Mouse (Mus musculus) retina, embryonic 14.5 days (tissue): ENCODE measurements around the gene Rin2.
A peak's percentile ranks its signal among the peaks of the same experiment; 100 is the strongest.

Experiments
- DNase-seq: peaks from one replicate; pipeline ENCODE4 v3.0.0-alpha.2; 2015; ENCODE audit warnings: low spot score

The Rin2 gene

DNA sequence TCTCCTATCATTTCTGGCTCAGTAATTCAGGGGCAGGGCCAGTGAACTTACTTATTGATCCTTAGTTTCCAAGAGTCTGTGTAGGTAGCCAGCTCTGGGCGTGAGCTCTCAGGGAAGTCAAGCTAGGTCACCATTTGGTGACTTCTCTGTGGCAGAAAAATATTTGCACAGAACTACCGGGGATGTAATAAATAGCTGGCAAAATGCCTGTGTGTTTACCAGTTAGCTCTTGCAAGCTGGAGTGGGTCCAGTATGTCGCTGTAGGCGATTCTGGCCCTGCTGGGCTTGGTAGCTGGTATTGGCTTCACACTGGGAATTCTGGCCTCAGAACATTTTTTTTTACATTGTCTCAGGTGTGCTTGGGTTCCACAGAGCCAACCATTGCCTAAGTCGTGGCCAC is 60.1 kb downstream of the Rin2 start:
- DNase-seq: no peak

DNA sequence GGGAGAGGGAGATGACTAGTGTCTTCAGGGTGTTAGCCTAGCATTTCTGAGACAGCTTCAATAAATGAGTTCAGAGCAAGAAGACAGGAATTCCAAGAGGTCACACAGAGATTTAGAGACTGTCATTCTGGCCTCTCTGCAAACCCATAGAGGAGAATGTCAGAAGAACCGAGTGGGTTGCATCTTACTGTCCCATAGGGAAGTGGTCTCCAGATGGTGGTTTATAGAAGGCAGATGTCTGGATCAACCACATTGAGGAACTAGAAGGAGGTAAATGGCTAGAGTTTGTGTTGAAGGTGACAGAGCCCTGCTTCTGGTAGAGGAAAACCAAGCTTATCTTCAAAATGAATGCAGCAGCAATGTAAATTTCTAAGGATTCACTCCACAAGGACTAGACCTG is 61.5 kb downstream of the Rin2 start:
- no peak for DNase-seq

DNA sequence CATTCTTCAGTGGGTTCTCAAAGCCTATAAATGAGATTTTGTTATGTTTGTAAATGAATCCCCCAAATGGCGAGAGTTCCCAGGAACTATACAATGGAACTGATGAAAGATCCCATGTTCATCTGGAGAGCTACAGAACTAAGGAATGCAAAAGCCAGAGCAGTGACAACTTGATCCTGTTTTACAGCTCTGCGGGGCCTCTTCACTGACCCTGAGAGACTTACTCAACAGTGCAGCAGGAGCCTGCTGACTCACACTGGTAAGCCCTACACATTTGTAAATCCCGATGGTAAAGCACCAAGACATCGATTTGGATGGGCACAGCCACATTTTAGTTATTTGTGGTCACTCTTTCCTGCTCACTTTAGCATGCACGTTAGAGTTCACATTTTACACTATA is 62.2 kb downstream of the Rin2 start:
- DNase-seq: no peak

DNA sequence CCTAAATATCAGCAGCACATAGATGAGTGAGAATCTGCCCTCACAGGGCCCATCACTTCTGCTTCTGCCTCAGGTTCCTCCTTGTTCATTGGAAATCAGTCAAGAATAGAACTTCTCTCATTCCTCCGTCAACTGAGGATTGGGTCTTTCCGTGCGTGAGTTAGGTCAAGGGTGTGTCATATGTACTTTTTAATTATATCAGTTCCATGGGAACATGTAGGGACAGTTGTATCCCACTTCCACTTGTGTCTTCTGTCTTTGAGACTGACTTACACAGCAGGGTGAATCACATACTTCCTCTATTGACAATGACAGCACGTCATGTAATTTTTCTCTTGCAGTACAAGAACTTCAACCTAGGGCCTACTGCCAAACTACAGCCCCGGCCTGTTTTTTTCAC is 65.7 kb downstream of the Rin2 start:
- DNase-seq: no peak

DNA sequence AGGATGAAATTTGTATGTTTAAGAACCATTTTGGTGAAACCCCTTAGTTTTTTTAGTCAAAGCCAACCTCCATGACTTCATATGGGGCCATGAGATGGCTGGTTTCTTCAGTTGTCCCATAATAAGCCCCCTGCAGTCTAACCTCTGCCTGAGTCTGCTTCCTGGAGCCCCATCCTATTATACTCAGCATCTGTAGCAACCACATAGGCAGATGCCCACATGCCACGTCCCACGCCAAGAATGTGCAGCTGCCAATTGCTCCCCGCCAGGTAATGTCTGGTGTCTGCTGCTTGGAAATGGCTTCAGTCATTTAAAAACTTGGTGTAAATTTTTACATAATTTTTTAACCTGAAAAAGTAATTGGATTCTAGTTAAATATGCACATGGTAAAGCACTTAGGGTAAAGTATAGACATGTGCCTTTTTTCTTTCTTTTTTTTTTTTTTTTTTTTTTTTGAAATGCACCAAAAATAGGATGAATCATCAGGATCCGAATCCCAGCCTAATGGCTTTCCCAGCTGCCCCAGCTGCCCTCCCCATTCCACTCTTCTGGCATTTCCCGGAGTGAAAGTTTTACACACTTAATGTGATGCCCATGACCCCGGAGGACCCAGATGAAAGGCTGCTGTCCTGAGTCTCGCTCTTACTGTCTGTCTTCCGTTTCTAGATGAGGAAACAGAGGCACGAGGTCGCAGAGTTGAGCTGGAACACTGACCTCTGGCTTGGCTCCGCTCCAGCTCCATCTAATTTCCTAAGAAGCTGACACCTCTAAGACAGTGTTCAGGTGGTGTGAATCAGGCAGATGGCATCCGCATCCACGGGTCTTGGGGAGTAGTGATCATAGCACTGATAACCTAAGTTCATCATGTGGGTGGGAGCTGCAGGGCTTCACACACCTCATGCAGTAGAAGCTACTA is 68.0 kb downstream of the Rin2 start:
- DNase-seq: no peak

DNA sequence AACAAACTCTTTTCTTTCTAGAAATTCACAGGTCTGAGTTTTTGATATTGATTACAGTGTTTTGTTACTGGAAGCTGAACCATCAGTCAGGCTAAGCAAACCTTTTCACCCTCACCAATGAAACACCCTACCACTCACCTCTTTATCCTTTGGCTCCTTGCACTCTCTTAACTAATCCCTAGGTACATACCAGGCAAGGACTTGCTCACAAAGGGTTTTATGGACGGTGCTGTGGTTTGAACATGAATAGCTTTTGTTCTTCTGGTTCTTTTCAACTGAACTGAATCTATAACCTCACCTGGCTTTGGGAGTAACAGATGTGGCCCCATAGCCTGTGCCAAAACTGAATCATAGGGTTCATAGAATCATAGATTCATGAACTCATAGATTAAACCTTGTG is 71.4 kb downstream of the Rin2 start:
- DNase-seq: no peak

DNA sequence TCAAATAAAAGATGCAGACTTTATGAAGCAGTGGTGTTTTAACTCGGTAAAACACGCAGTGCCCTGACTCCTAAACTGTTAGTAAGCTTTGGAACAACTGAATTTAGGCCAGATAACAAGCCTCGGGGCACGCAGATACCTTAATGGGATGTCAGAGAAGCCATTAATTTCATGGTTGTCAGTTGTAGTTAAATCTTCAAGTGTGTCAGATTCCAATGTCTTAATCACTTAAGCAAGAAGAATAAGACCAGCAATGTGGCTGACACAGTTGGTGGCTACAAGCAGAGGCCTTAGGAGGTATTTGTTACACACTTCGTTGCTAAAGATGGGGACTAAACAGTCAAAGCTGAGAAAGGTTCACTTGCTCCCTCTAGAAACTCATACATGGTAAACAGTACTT is 74.6 kb downstream of the Rin2 start:
- peak; percentile 82 for DNase-seq

DNA sequence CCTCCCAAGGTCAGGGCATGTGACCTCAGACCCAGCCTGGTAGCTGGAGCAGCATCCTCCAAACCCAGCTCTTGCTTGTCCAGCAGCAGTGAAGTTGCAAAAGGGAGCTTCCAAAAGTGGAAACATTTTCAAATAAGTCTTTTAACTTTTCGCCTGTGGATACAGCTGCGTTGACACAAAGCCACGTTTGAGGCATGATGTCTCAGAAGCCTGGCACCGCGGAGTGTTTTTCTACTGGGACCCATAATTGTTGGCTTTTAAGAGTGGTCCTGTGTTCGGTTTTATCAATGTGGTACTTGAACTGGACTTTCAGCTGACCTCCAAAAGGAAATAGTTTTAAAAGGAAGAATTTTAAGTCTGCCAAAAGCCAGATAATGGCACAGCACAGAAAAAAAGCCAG is 77.6 kb downstream of the Rin2 start:
- no peak for DNase-seq

DNA sequence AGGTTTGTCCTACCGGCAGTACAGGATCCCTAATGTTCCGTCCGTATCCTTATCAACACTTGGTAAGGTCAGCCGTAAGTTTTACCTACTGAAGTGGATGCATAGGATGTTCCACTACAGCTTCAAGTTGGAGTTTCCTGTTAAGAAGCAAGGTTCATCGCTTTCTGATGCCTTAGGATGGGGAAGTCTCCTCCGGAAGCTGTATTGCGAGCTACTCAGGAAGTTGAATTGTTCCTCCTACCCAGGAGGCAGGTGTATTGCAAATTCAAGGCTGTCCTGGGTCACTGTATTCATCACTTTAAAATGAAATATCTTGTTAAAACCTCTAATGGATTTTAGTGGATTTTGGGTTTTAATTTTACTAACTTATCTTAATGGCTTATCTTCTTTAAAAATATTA is 79.0 kb downstream of the Rin2 start:
- DNase-seq: no peak

DNA sequence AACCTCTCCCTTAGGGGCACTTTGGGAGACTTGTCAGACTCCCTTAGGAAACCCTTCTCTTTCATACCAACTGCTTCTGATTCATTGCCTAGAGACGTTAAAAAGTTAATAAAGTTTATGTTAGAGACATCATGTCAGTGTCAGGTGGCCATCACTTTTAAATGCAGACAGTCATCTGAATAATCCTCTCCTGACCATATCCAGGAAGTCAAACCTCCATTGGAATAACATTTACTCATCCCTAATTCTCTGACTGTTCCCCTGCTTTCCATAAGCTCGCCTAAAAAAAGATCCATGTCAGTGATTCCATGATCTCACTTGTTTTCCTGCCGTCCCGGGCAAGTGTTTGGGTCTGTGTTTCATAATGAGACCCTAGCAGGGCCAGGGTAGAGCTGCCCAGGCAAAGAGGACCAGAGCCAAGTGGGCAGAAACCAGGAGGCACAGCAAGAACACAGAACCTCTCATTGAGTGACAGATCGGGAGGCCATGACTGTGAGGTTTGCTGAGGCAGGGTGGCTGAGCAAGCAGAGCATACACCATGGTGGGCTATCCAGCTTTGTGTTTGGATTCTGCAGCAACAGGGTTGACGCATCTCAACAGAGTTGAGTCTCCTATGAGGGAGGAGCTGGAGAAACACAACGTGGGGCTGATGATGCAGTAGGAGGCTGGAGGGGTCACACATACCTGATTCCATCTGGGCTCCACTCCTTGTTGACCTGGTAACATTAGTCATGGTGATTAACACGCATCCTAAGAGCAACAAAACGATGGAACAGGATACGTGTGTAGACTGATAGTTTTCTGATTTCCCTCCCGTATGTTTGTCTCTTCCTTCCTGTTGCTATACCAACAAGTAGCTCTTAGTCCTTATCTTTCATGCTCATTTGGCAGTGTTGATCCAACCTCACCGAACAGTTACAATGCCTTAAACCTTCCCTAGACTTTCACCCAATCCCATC is 81.1 kb downstream of the Rin2 start:
- no peak for DNase-seq

DNA sequence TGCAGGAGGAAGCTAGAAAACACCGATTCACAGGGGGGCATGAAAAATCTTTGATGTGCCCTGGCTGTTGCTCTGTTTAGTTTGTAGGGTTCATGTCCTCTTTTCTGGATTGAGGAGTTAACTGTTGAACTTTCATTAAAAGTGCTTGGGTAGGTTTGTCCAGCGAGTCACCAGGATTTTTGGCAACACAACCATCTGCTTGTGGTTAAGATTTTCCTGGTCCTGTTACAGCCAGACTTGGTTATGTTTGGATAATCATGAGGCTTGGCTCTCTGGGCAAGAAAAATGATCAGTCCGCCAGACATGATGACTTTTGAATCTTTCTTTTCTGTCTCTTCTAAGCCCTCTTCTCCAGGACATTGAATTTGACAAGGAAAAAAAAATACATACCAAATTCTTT is 85.1 kb downstream of the Rin2 start:
- DNase-seq: no peak

DNA sequence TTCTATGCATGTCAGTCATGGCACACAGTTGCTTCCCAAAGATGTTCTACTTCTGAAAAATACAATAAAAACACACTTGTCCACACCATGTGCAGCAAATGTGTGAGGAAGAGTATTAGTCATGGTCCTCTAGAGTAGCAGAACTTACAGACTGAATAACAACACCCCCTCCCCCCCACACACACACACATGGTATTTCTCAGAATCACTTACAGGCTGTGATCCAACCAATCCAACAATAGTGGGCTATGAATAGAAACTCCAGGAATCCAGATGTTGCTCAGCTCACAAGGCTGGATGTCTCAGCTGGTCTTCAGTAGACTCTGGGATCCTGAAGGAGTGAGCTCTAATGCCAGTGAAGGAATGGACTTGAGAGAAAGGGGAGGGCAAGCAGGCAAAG is 86.4 kb downstream of the Rin2 start:
- DNase-seq: no peak

DNA sequence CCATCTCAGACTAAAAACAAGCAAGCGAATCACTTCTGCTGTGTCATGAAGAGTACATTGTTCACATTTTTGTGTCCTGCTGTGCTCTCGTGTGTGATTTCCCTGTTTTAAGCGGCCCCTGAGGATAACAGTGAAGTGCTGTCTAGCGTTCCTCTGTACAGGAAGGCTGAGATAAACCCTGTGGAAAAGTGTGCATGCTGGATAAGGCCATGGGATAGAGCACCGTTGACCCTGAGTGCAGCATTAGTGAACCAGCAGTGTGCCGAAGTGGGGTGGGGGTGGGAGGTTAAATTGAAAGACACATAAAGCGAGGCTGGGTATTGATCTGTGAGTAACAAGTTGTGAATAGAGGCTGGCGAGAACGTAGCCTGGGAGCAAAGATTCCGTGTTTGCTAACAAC is 94.9 kb downstream of the Rin2 start:
- peak; percentile 61 for DNase-seq

DNA sequence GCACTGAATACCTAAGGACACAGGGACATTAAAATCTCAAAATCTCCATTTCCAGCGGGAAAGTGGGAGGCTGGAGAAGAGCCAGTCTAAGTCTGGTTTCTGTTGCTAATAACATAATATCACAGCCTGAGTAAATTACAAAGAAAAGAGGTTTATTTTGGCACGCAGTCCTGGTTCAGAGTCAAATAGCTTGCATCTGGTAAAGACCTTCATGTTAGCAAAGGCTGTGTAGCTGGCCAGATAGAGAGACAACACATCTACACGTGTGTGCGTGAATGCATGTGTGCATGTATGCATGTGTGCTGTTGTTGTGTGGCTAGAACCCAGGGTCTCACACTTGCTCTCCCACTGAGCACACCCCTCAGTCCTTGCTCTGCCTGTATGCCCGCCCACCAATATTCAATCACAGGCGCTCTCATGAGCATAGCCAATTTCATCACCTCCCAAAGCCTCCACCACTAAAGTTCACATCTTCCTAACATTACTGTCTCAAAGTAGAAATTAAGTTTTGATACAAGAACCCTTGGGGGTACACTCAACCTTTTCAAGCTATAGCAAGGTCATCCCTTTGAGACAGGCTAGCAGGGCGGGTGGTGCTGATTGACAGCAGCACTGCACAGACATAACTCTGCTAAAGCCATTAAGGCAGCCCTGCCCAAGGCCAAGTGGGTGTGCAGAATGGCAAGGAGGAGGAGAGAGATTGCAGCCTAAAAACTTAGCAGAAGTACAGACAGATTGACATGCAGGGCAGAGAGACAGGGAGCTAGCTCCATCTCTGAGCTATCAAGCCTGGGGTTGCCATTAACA is 95.9 kb downstream of the Rin2 start:
- DNase-seq: no peak

DNA sequence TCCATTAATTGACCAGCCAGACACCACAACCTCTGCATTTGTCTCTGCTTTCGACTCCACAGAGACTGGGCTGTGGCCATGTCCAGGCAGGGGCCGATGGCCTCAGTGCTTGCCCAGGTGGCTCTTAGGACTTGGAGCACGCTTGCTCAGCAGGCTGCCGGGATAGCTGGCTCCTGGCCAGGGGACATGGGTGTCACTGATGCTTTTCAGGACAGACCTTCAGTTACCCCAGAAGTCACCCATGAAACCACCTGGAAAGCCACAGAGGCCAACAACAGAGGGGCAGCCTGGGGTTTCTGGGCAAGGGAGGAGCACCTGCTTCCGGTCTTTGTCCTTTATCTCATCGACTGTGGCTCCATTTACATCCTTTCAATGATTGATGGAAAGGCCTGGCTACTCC is 108.2 kb downstream of the Rin2 start:
- DNase-seq: no peak

DNA sequence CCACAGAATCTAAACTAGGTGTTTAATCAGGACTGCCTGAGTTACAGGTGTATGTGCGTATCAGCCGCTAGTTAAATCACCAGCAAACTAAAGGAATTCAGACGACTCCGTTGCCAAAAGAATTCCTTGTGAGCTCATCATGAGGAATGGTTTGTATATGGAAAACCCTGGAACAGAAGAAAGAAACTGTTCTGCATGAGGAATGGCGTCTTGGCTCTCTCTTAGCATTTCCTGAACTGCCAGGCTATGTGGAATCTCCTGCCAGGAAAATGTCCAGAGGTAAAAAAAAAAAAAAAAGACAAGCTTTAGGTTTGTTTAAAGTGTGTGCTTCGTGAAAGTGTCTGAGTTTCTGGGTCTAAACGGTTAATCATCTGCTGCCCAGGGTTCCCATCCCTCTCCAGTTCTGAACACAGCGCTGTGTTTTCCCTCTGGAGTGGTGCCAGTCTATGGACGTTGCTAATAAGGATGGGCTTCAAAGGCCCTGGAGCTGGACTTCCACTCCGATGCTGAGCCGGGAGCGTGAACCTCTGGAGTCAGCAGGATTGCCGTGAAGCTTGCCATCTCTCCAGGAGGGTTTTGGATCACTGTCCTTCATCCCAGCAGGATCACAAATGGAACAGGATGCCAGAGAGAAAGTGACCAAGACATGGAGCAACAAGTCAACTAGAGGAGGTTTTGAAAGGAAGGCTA is 109.4 kb downstream of the Rin2 start:
- no peak for DNase-seq

DNA sequence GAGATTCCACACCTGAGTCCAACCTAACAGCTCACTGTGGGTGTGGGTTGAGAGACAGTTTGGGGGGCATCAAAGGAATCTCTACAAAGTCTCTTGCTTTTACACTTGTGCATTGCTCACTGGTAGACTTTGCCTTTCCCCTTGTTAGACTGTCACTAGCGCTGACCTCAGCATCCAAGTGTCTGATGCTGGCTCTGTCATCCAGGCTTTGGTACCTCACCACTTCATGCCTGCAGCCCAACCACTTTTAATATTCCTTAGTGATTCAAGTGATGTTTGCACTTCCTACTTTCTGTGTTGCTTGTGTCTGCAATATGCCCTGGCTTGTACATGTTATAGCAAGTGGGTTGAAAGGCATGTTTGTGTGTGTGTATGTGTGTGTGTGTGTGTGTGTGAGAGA is 109.9 kb downstream of the Rin2 start:
- DNase-seq: no peak

DNA sequence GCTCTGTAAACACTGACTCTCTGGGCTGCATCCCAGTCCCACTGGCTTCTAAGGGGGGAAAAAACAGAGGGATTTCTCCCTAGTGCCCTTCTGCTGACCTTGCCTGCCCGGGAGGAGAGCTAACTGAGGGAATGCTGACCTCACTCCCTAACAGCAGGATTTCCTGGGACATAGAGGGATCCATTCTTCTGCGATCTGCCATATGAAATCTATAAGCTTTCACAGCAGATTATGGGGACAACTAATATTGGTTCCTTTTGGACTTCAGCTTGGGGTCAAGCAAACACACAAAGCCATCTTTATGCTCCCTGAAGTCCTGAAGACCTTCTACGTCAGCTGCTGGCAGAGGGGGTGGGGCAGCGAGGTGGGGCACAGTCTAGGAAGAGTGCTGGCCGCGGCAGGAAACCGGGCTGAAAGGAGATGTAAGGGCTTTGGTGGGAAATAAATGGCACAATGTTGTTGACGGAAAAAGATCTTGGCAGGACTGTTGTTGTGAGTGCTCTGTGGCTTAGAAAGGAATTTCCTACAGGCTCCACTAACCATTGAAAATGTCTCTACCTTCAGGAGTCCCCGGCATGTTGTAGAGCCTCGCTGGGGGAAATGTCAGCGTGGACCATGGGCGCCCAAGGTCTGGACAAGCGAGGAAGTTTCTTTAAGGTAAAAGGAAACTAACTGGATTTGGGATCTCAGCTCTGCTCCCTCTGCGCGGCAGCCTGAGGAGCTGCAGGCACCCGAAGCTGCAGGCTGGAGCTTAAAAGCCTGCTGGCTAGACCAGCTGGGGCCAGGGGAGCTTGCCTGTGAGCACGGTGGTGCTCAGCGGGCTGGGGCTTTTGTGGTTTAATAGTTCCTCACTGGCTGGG is 111.0 kb downstream of the Rin2 start:
- DNase-seq: peak; percentile 72

DNA sequence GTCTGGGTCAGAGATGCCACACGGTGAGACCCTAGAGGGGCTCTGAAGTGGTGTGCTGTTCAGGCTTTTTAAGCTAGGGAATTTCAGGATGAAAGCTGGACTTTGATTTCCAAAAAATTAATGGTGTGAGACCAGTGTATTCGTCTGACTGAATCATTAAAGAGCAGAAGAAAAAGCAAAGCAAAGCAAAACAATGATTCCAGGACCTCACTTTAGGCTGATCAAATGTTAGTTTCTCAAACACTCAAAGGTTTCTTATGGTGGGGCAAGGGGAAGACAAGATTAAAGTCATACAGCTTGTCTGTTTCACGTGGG is 111.6 kb downstream of the Rin2 start:
- DNase-seq: no peak

DNA sequence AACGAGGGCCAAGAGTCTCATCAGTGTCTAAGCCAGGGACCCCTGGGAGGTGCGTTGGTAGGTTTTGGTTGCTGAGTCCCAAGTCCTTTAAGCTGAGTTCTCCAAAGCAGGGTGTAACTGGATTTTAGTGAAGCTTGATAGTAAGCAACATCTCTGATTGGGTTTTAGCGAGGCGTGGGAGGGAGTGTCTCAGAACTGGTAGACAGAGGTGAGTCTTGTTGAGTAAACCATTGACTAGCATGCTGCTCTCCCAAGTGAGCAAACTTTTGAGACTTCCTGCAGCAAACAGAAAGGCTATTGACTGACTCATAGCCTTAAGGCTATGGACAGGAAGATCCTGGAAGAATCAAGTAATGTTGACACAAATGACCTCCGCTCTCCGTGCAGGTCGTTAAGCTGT is 112.5 kb downstream of the Rin2 start:
- DNase-seq: no peak
